Mouse (Mus musculus) ES-Bruce4 (cell line): ENCODE data around the gene Ufc1. TPM values are rescaled to one million over a fixed set of nuclear protein-coding genes. Genes with fewer than 3 reads are reported as not detected.
"Not testable (repeated sequence)": the region's sequence is repeated elsewhere in the genome, so short reads cannot be mapped to it uniquely, and the experiment has no call there.

Experiments used
- H3K27ac ChIP-seq: 2 replicates; pipeline ENCODE4 v1.5.1; 2012; ENCODE audit warnings: low read length, inconsistent platforms; ENCODE audit not compliant: insufficient read depth
- H3K27me3 ChIP-seq: 2 replicates; pipeline ENCODE4 v1.6.1; 2012; ENCODE audit warnings: mild to moderate bottlenecking, low read length, inconsistent platforms; ENCODE audit not compliant: control insufficient read depth, poor library complexity, insufficient read depth, severe bottlenecking
- H3K36me3 ChIP-seq: 2 replicates; pipeline ENCODE4 v1.6.1; 2012; ENCODE audit warnings: inconsistent platforms, mild to moderate bottlenecking, low read length, moderate library complexity; ENCODE audit not compliant: control insufficient read depth, poor library complexity, insufficient read depth, severe bottlenecking
- H3K4me1 ChIP-seq: one replicate; pipeline ENCODE4 v1.8.1; 2011; ENCODE audit warnings: low read length; ENCODE audit not compliant: control insufficient read depth, insufficient read depth
- H3K4me3 ChIP-seq: 2 replicates; pipeline ENCODE4 v1.5.1; 2011; ENCODE audit warnings: low read depth, mild to moderate bottlenecking, low read length
- H3K9ac ChIP-seq: 2 replicates; pipeline ENCODE4 v1.6.1; 2012; ENCODE audit warnings: low read depth, mild to moderate bottlenecking, inconsistent platforms; ENCODE audit not compliant: poor library complexity, severe bottlenecking
- H3K9me3 ChIP-seq: replicated peaks from 2 replicates; pipeline ENCODE4 v1.6.1; 2012; ENCODE audit warnings: mild to moderate bottlenecking, low read length, inconsistent platforms; ENCODE audit not compliant: control insufficient read depth, poor library complexity, insufficient read depth, severe bottlenecking
- CTCF ChIP-seq: IDR thresholded peaks from one replicate; pipeline ENCODE4 v1.8.1; 2011; ENCODE audit warnings: low read depth, low read length
- EP300 ChIP-seq: IDR thresholded peaks from 2 replicates; pipeline ENCODE4 v1.6.1; 2011; ENCODE audit warnings: low read depth, low read length; ENCODE audit not compliant: insufficient read depth
- POLR2A ChIP-seq: IDR thresholded peaks from one replicate; pipeline ENCODE4 v1.8.1; 2011; ENCODE audit warnings: low read length; ENCODE audit not compliant: insufficient read depth
- polyA plus RNA-seq: library from polyadenylated mRNA; stranded (reverse); fragments of >200 nt; gene quantifications from 2 replicates; pipeline ENCODE4 v1.2.4, GENCODE M21; 2011; ENCODE audit warnings: low read depth; ENCODE audit not compliant: missing spikeins, insufficient read depth, insufficient read length

Gene Ufc1
- polyA plus RNA-seq, 1 experiment, result 59.8 TPM

GRCm38 (mm10) chr1:171248386-171249226 is 46.2 kb downstream of the Ufc1 start:
- Histone ChIP-seq H3K36me3 (peaks cover 13% of the 10 kb centered on the region), H3K27ac (peak overlapping the region; percentile 92), H3K9ac (no peak overlapping the region), H3K4me3 (no peak overlapping the region), H3K4me1 (peaks cover 8% of the 10 kb centered on the region), H3K9me3 (no peaks in the 10 kb centered on the region), H3K27me3 (no peaks in the 10 kb centered on the region)
- TF ChIP-seq CTCF (no peak), POLR2A (no peak), EP300 (no peak)

DNA sequence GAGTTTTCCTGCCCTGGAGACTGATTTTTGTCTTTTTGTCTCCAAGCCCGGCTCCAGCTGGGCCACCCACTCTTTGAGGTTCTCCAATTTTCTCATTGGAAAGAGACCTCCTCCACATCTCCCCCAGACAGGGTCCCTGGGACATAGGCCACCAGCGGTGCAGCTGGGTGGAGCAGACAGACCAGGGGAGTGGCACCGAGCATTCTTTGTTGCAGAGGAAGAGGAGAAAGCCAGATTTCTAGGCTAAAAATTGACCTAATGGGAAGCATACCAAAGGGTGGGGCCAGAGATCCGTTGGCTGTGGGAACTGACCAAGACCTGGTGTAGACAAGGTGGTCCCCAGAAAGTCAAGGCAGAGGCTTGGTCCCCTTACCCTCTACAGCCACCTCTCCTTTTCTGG is 46.9 kb downstream of the Ufc1 start:
- peaks cover 14% of the 10 kb centered on the region for H3K36me3 ChIP-seq
- H3K27ac ChIP-seq, result peak overlapping the region; percentile 92
- H3K4me1 ChIP-seq, result peaks cover 10% of the 10 kb centered on the region
- no peaks in the 10 kb centered on the region for H3K27me3 ChIP-seq
- H3K9me3 ChIP-seq, result no peaks in the 10 kb centered on the region
- peak overlapping the region; percentile 77; the same call in 1 of the 2 replicates for H3K4me3 ChIP-seq
- TF ChIP-seq POLR2A, result no peak
- TF ChIP-seq CTCF, result no peak
- no peak for TF ChIP-seq EP300
- peak overlapping the region; percentile 52; the same call in 1 of the 2 replicates for H3K9ac ChIP-seq

DNA sequence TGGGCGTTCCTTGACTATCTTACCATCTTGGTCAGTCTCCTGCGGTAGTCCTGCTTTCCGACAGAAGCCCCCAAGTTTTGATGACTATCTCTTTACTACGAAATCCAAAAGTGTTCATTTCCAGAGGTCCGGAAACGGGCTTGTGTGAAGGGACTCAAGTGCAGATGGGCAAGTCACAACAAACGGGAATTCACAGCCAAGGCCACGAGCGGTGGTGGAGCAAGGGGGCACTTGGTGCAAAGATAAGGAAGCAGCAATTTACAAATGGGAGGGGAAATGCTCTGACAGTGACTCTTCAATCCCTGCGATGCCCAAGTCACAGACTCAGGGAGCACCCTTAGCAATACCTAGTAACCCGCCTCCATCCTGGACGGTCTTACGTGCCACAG is 47.4 kb downstream of the Ufc1 start:
- Histone ChIP-seq H3K9ac (peak overlapping the region; percentile 52), H3K4me1 (peaks cover 10% of the 10 kb centered on the region)

GRCm38 (mm10) chr1:171246709-171247452 is 47.9 kb downstream of the Ufc1 start:
- peaks cover 10% of the 10 kb centered on the region for H3K4me1 ChIP-seq
- no peaks in the 10 kb centered on the region for H3K27me3 ChIP-seq
- H3K36me3 ChIP-seq, result peaks cover 17% of the 10 kb centered on the region
- H3K9ac ChIP-seq, result peak overlapping the region; percentile 70
- peak overlapping the region; percentile 95 for H3K4me3 ChIP-seq
- no peaks in the 10 kb centered on the region for H3K9me3 ChIP-seq
- TF ChIP-seq POLR2A, result no peak
- TF ChIP-seq CTCF, result peak; percentile 63
- H3K27ac ChIP-seq, result peak overlapping the region; percentile 92

More for the DNA sequence above, 47.4 kb downstream of the Ufc1 start:
- no peak for TF ChIP-seq POLR2A
- TF ChIP-seq EP300, result no peak
- no peak for TF ChIP-seq CTCF
- H3K36me3 ChIP-seq, result peaks cover 17% of the 10 kb centered on the region
- no peaks in the 10 kb centered on the region for H3K9me3 ChIP-seq
- H3K4me3 ChIP-seq, result peak overlapping the region; percentile 77
- H3K27me3 ChIP-seq, result no peaks in the 10 kb centered on the region
- H3K27ac ChIP-seq, result peak overlapping the region; percentile 92

- Histone ChIP-seq H3K36me3 (peaks cover 17% of the 10 kb centered on the region), H3K9me3 (no peaks in the 10 kb centered on the region), H3K27me3 (no peaks in the 10 kb centered on the region), H3K27ac (no peak overlapping the region), H3K4me1 (peaks cover 12% of the 10 kb centered on the region), H3K4me3 (no peak overlapping the region), H3K9ac (no peak overlapping the region)
- TF ChIP-seq EP300 (no peak), POLR2A (no peak), CTCF (no peak)
Observed at GRCm38 (mm10) chr1:171245353-171245752, 49.5 kb downstream of the Ufc1 start.

- not testable (repeated sequence) for H3K9ac ChIP-seq, H3K4me1 ChIP-seq, H3K4me3 ChIP-seq, H3K27ac ChIP-seq, H3K27me3 ChIP-seq, H3K9me3 ChIP-seq
- H3K36me3 ChIP-seq, result peaks cover 31% of the 10 kb centered on the region
Observed at GRCm38 (mm10) chr1:171241952-171242351, 52.9 kb downstream of the Ufc1 start.
